Mouse (Mus musculus) c-Kit-negative CD71-positive TER-119-positive erythroid progenitor cells, embryonic 14.5 days (primary cell): ENCODE results near the gene Afap1l2.

Experiments used
- DNase-seq: peaks from one replicate; pipeline ENCODE4 v3.0.0-alpha.2; 2013; ENCODE audit warnings: low read depth, low spot score

Afap1l2 gene

DNA sequence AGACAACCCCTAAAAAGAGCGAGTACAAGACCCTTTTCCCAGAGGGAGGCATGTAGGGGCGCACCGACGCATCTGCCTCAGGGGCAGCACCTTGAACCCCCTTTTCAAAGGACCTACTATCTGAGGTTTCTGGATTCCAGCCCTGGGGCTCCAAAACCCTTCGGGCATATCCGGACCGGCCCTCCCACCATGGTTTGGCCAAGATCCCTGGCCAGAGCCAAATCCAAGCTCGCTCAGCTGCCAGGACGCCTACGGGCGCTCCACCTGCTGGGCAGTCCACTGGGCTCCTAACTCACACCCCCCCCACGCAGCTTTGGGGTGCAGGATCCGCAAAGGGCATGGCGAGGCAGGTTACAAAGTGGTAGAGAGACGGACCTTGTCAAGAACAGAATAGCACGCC lies 737 bp downstream of the Afap1l2 start:
- DNase-seq = no peak

DNA sequence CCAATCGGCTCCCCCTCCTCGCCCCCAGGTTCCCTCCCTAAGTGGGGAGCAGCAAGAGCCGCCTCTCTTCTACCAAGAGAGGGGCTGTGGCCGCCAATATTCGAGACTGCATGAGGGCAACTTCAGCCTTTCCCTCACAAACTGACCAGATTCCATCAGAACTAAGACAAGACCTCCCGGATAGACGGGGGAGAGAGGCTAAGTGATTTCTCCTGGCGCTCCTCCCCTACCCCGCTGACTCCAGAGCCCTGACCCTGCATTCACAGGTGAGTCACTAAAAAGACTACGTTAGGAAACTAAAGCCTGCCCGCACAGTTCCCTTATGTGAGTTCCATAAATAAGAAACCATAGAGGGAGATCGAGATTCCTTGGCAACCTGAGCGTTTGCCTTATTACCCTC lies 1.2 kb downstream of the Afap1l2 start:
- no peak for DNase-seq

- DNase-seq = no peak
Observed at GRCm38 (mm10) chr19:57005062-57005461, 3.0 kb downstream of the Afap1l2 start.

DNA sequence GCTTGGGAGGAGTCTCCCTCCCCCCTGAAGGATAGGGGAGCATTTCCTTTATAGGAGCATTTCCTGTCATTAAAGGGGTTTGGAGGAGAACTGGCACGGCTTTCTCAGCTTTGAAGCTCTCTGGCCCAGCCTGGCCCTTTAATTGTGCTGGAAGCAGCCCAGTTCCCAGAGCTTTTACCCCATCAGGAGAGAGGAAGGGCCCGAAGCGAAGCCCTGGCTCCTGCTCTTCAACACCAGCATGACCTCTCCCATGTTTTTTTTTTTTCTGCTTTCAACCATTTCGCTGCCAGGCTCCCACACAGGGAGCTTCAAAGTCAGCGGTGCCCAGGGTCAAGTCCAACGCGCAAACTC lies 4.6 kb downstream of the Afap1l2 start:
- DNase-seq = no peak

- no peak for DNase-seq
Observed at GRCm38 (mm10) chr19:57002741-57003459, 5.1 kb downstream of the Afap1l2 start.

GRCm38 (mm10) chr19:57001926-57002325 lies 6.1 kb downstream of the Afap1l2 start:
- DNase-seq = no peak

GRCm38 (mm10) chr19:57000592-57000991 lies 7.4 kb downstream of the Afap1l2 start:
- no peak for DNase-seq

DNA sequence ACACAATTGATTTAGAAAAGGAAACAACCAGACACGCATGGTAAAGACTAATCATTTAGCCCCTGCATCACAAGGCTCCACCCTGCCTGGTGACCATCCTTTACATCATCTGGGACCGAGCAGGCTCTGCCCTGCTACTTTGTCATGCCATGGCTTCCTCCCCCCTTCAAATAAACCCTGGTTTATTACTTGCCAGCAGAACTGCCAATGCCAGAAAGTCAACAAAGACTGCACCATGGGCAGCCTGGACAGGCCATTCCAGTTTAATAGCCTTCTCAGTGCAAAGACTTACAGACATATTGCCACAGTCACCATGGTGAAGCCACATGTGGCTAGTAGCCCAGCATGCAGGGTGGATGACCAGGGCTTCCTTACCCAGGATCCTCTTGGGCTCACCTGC lies 8.2 kb downstream of the Afap1l2 start:
- DNase-seq = no peak

- DNase-seq = no peak
Observed at GRCm38 (mm10) chr19:56998910-56999309, 9.1 kb downstream of the Afap1l2 start.

DNA sequence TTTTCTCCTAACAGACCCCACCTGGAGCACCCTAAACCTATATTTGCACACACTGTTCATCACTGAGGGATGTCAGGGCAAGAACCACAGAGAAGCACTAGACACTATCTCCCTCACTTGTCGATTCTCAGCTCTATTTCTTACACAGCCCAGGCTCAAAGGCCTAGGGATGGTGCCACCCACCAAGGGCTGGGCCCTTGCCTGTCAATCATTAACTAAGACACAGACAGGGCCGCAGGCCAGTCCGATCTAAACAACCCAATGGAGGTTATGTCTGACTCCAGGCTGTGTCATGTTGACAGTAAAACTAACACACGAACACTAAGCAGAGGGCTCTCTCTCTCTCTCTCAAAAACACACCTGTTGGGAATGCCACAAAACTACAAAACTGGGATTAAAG lies 9.7 kb downstream of the Afap1l2 start:
- DNase-seq = no peak

DNA sequence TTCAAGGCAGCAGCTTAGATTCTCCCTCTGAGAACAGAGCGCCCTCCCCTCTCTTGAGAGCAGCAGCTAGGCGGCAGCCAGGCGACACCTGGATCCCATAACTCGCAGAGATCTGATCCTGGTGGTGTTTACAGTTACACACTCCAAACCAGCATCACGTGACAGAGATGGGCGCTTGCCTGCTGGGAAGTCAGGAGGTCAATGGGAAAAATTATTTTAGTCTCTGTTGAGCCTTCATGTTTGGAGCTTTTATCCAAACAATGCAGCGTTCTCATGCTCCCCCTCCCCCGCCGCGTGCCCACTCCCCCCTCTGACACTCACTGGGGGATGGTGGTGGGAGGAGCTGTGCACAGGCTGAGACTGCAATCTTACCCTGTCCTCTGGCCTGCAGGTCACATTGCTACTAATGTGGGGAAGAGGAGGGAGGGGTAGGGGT lies 10.8 kb downstream of the Afap1l2 start:
- DNase-seq = no peak

DNA sequence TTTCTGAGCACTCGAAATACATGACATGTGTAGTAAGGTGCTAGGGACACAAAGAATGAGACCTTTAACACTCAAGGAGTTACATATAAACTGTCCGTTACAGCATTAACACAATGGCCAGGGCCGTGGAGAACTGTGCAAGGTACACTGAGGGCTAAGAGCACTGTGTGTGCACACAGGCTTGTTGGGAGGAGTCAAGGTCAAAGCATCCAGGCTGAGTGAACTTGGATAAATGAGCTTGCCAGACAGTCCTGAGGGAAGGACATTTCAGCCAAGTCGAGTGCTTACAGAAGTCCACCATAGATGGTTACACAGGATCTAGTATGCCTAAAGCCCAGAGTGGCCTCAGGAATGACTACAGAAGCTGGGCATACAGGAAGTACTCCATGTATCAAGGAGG lies 12.6 kb downstream of the Afap1l2 start:
- DNase-seq = no peak

GRCm38 (mm10) chr19:56994653-56995052 lies 13.4 kb downstream of the Afap1l2 start:
- no peak for DNase-seq

DNA sequence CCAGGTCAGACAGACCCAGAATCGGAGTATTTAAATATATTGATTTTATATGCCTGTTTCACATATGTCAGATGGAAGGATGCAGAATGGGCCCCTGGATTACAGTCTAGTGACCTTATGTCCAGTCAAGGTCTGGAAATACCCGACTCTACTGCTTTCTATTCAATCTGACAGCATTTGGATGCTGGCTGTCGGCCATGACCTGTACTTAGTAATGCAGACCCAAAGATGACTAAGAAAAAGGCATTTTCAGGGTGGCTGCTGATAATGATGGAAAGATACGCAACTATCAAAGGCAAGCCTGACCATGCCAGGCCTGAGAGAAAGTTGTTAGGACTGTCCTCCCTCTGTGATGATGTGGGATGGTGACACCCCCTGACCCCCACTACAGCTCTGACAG lies 14.3 kb downstream of the Afap1l2 start:
- no peak for DNase-seq

DNA sequence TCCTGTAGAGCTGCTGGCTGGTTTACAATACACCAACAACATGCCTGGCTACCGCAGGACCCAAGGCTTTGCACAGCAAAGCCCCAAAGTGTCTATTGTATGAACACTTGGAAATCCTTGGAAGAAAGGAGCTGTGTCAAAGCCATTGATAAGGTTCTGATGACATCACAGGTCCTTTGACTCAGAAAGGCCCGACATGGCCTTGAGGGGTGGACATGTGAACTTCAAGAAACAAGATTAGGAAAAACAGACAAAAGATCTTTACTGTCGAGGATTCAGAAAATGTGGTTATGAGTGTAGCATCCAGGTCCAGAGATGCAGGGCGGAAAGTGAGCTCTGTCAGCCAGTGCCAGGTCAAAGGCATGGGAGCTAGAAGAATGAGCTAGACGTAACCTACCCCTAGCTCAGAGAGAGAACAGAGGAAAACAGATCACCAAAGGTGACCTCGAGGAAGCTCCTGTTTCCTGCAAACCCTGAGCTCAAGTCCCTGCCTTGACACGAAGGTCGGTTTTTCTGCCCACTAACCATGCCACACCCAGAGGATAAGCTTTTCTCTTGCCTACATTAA lies 15.0 kb downstream of the Afap1l2 start:
- no peak for DNase-seq

GRCm38 (mm10) chr19:56990367-56991111 lies 17.5 kb downstream of the Afap1l2 start:
- no peak for DNase-seq

- DNase-seq = no peak
Observed at GRCm38 (mm10) chr19:56989171-56989570, 18.9 kb downstream of the Afap1l2 start.

GRCm38 (mm10) chr19:56984229-56984628 lies 23.8 kb downstream of the Afap1l2 start:
- no peak for DNase-seq

- DNase-seq = no peak
Observed at GRCm38 (mm10) chr19:56983757-56984156, 24.3 kb downstream of the Afap1l2 start.

DNA sequence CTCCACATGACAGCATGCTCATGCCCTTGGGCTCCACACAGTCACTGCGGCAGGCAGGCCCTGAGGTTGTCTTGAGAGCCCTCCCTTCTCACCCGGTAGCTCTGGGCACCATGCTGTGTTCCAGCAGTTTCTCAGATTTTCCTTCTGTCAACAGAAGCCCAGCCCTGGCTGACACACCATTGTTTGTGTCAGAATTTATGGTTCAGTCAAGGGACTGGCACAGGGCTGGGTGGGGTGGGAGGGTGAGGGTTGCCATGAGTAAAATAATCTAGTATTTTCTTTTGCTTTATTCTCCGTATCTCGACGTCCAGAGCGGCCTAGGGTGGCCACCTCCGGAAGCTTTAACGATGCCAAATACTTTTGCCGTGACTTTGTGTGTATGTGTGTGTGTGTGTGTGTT lies 26.3 kb downstream of the Afap1l2 start:
- DNase-seq = no peak

DNA sequence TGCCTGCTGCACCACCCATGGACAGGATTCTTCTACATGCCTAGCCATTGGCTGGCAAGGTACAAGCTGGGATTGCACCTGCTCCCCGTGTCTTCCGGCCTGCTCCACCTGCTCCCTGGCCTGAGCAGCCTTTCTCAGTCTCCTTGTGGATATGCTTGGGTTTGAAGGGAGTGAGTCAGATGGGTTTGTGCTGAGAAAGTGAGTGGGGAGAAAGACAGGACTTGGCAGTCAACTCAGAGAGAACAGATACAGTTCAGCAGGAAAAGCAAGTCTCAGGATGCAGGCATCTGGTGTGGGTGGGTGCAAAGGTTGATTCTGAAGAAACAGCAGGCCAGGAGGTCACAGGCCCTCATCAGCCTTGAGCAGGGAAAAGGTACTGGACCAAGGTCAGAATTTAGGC lies 27.2 kb downstream of the Afap1l2 start:
- no peak for DNase-seq

GRCm38 (mm10) chr19:56976962-56977948 lies 30.8 kb downstream of the Afap1l2 start:
- no peak for DNase-seq
